Mouse (Mus musculus): ENCODE measurements around the gene Ppme1.

GRCm38 (mm10) chr7:100305894-100306293 is 66.2 kb downstream of the Ppme1 start:
- TF ChIP-seq NRF1 (IDR thresholded peaks at IDR 0.05; ENCODE audit: insufficient read depth, low read depth, low read length, poor library complexity, severe bottlenecking) (no peak), HCFC1 (IDR thresholded peaks at IDR 0.05; ENCODE audit: low read depth, low read length) (no peak), CTCF (IDR thresholded peaks at IDR 0.05 in 2 of 3, conservative IDR thresholded peaks at IDR 0.05 in 1 of 3; ENCODE audit: control insufficient read depth in 1 of 3, insufficient read depth in 1 of 3, low read depth in 2 of 3, low read length in 3 of 3, poor library complexity in 1 of 3, severe bottlenecking in 1 of 3) (no peak), POLR2A (IDR thresholded peaks at IDR 0.05; ENCODE audit: control insufficient read depth in 1 of 2, insufficient read depth in 1 of 2, low read depth in 1 of 2, low read length in 2 of 2, poor library complexity in 1 of 2) (no peak), BHLHE40 (IDR thresholded peaks at IDR 0.05; ENCODE audit: borderline replicate concordance, low read depth, low read length) (no peak), EP300 (IDR thresholded peaks at IDR 0.05; ENCODE audit: low read depth in 1 of 2, low read length in 2 of 2) (no peak), ZC3H11A (IDR thresholded peaks at IDR 0.05; ENCODE audit: low read depth, low read length) (no peak), MAFK (IDR thresholded peaks at IDR 0.05; ENCODE audit: borderline replicate concordance, low read depth, low read length) (no peak)

All from MEL (cell line).